Mouse (Mus musculus): ENCODE data around the gene Ccdc88c.

- TF ChIP-seq CTCF (IDR thresholded peaks at IDR 0.05; ENCODE audit: borderline replicate concordance, insufficient read depth, low read length) (no peak), POLR2A (IDR thresholded peaks at IDR 0.05; ENCODE audit: low read depth, low read length) (no peak)
These were observed 150.3 kb downstream of the Ccdc88c start for GRCm38 (mm10) chr12:100878556-100878955.

Data from embryonic fibroblast, embryonic 13.5 days (primary cell).